Mouse (Mus musculus) right cerebral cortex, postnatal 25 days (tissue): ENCODE measurements around the gene Rpl18a.
"Not testable (repeated sequence)": the region's sequence is repeated elsewhere in the genome, so short reads cannot be mapped to it uniquely, and the experiment has no call there.

Experiments used
- DNase-seq: peaks from one replicate; pipeline ENCODE4 v3.0.0; 2022

Rpl18a gene

GRCm38 (mm10) chr8:70902211-70902610, 5.0 kb upstream of the Rpl18a start:
- no peak for DNase-seq

- no peak for DNase-seq
Observed at GRCm38 (mm10) chr8:70900872-70901387, 3.7 kb upstream of the Rpl18a start.

GRCm38 (mm10) chr8:70899226-70899625, 2.0 kb upstream of the Rpl18a start:
- DNase-seq = no peak

- no peak for DNase-seq
Observed at GRCm38 (mm10) chr8:70898661-70899198, 1.5 kb upstream of the Rpl18a start.

GRCm38 (mm10) chr8:70897681-70898413, 635 bp upstream of the Rpl18a start:
- peak; percentile 78 for DNase-seq

GRCm38 (mm10) chr8:70896316-70897020, 744 bp downstream of the Rpl18a start:
- DNase-seq = no peak

GRCm38 (mm10) chr8:70895571-70896259, 1.5 kb downstream of the Rpl18a start:
- not testable (repeated sequence) for DNase-seq

GRCm38 (mm10) chr8:70894771-70895545, 2.3 kb downstream of the Rpl18a start:
- no peak for DNase-seq

- DNase-seq = no peak
Observed at GRCm38 (mm10) chr8:70894385-70894720, 2.9 kb downstream of the Rpl18a start.

- DNase-seq = no peak
Observed at GRCm38 (mm10) chr8:70893656-70894384, 3.4 kb downstream of the Rpl18a start.

- no peak for DNase-seq
Observed at GRCm38 (mm10) chr8:70892896-70893655, 4.1 kb downstream of the Rpl18a start.

GRCm38 (mm10) chr8:70892022-70892895, 5.0 kb downstream of the Rpl18a start, which contains the start of gene Slc5a5:
Gene Slc5a5, minus strand, starts transcription at chr8:70892757.
- DNase-seq = no peak

GRCm38 (mm10) chr8:70891356-70891755, 5.9 kb downstream of the Rpl18a start:
- no peak for DNase-seq

- no peak for DNase-seq
Observed at GRCm38 (mm10) chr8:70890656-70891055, 6.6 kb downstream of the Rpl18a start.

- DNase-seq = no peak
Observed at GRCm38 (mm10) chr8:70887669-70888068, 9.5 kb downstream of the Rpl18a start.

- DNase-seq = no peak
Observed at GRCm38 (mm10) chr8:70885612-70886011, 11.6 kb downstream of the Rpl18a start.

- DNase-seq = no peak
Observed at GRCm38 (mm10) chr8:70884683-70885082, 12.5 kb downstream of the Rpl18a start.

GRCm38 (mm10) chr8:70884186-70884585, 13.0 kb downstream of the Rpl18a start:
- no peak for DNase-seq

GRCm38 (mm10) chr8:70880546-70880945, 16.7 kb downstream of the Rpl18a start:
- no peak for DNase-seq

- DNase-seq = no peak
Observed at GRCm38 (mm10) chr8:70880126-70880525, 17.1 kb downstream of the Rpl18a start.
